Mouse (Mus musculus) lung, embryonic 14.5 days (tissue): ENCODE measurements around the gene Slc52a3. TPM values are rescaled to one million over a fixed set of nuclear protein-coding genes. Genes with fewer than 3 reads are reported as not detected.
A peak's percentile ranks its signal among the peaks of the same experiment; 100 is the strongest.

Source experiments
- ATAC-seq: fragments of 200-750 bp; cut with Nextera tagmentation; 2 replicates; pipeline ENCODE4 v1.8.0; 2017; ENCODE audit warnings: mild to moderate bottlenecking, moderate TSS enrichment, moderate library complexity; ENCODE audit not compliant: insufficient read depth
- DNase-seq: peaks from one replicate; pipeline ENCODE4 v3.0.0-alpha.2; 2015
- H3K27ac ChIP-seq: fragments of 300-500 bp; sonication (generic); 2 replicates; pipeline ENCODE4 v1.5.1; 2014; ENCODE audit warnings: low read depth, mild to moderate bottlenecking, moderate library complexity
- H3K27me3 ChIP-seq: fragments of 300-500 bp; sonication (generic); 2 replicates; pipeline ENCODE4 v1.6.1; 2014; ENCODE audit warnings: low read length, control low read depth; ENCODE audit not compliant: insufficient read depth
- H3K36me3 ChIP-seq: fragments of 300-500 bp; sonication (generic); 2 replicates; pipeline ENCODE4 v1.6.1; 2014; ENCODE audit warnings: control low read depth; ENCODE audit not compliant: insufficient read depth
- H3K4me1 ChIP-seq: fragments of 300-500 bp; sonication (generic); 2 replicates; pipeline ENCODE4 v1.6.1; 2014; ENCODE audit warnings: antibody characterized with exemption, control low read depth; ENCODE audit not compliant: insufficient read depth
- H3K4me2 ChIP-seq: fragments of 300-500 bp; sonication (generic); 2 replicates; pipeline ENCODE4 v1.6.1; 2014; ENCODE audit warnings: mild to moderate bottlenecking
- H3K4me3 ChIP-seq: fragments of 300-500 bp; sonication (generic); 2 replicates; pipeline ENCODE4 v1.5.1; 2014; ENCODE audit warnings: low read depth, low read length
- H3K9ac ChIP-seq: fragments of 300-500 bp; sonication (generic); 2 replicates; pipeline ENCODE4 v1.6.1; 2014
- H3K9me3 ChIP-seq: fragments of 300-500 bp; sonication (generic); 2 replicates; pipeline ENCODE4 v1.6.1; 2016; ENCODE audit warnings: low read depth, low read length, control low read depth
- CTCF ChIP-seq: IDR thresholded peaks from 2 replicates; pipeline ENCODE4 v1.5.1; 2016; ENCODE audit warnings: antibody characterized with exemption, low read depth
- WGBS: fragments of 180-500 bp; shearing (Covaris S2); extraction: QIAGEN DNeasy Blood & Tissue Kit; methylation state at CpG from one replicate; pipeline ENCODE4 v1.1.7; 2014; 5-methylcytosine and 5-hydroxymethylcytosine counted together
- polyA plus RNA-seq: library from polyadenylated mRNA; unstranded; fragments of >200 nt; fragmentation: Nextera tagmentation; extraction: Ambion mirVana; gene quantifications from 2 replicates; pipeline ENCODE4 v1.2.1, GENCODE M21; 2014

Gene Slc52a3
- polyA plus RNA-seq, 1 experiment from 2014 or later, result 1.5 TPM

GRCm38 (mm10) chr2:152024883-152025422 lies 28.6 kb downstream of the Slc52a3 start:
- DNase-seq (no peak), ATAC-seq (no peak)
- Histone ChIP-seq H3K36me3 (no peaks in the 10 kb centered on the region), H3K4me3 (no peak overlapping the region), H3K9me3 (no peaks in the 10 kb centered on the region), H3K9ac (no peak overlapping the region), H3K4me2 (no peak overlapping the region), H3K27me3 (peaks cover 12% of the 10 kb centered on the region; the same call in 1 of the 2 replicates), H3K4me1 (no peaks in the 10 kb centered on the region), H3K27ac (no peak overlapping the region)
- no peak for TF ChIP-seq CTCF
- 39% methylated on average over 11 of the region's 11 CpGs for WGBS

- ATAC-seq, result peak; percentile 95
- H3K27ac ChIP-seq, result no peak overlapping the region
- peaks cover 38% of the 10 kb centered on the region for H3K27me3 ChIP-seq
Measured at GRCm38 (mm10) chr2:152029252-152030082, 33.2 kb downstream of the Slc52a3 start.

GRCm38 (mm10) chr2:152030986-152031385 lies 34.7 kb downstream of the Slc52a3 start:
- no peaks in the 10 kb centered on the region; the same call in 1 of the 2 replicates for H3K9me3 ChIP-seq
- no peak for TF ChIP-seq CTCF
- no peaks in the 10 kb centered on the region for H3K4me1 ChIP-seq
- H3K9ac ChIP-seq, result no peak overlapping the region
- DNase-seq (no peak), ATAC-seq (no peak)
- no peak overlapping the region for H3K4me2 ChIP-seq
- no peak overlapping the region for H3K27ac ChIP-seq
- peaks cover 38% of the 10 kb centered on the region for H3K27me3 ChIP-seq
- no peak overlapping the region for H3K4me3 ChIP-seq
- WGBS, result 70% methylated on average over 5 of the region's 5 CpGs
- H3K36me3 ChIP-seq, result no peaks in the 10 kb centered on the region

More at GRCm38 (mm10) chr2:152029252-152030082, 33.2 kb downstream of the Slc52a3 start:
- peak; percentile 97 for TF ChIP-seq CTCF
- Histone ChIP-seq H3K9ac (peak overlapping the region; percentile 49), H3K4me2 (peak overlapping the region; percentile 97), H3K36me3 (no peaks in the 10 kb centered on the region), H3K9me3 (no peaks in the 10 kb centered on the region), H3K4me3 (peak overlapping the region; percentile 59), H3K4me1 (no peaks in the 10 kb centered on the region)
- under 1% methylated on average over 54 of the region's 54 CpGs for WGBS
- peak; percentile 96 for DNase-seq

GRCm38 (mm10) chr2:152040101-152040500 lies 43.8 kb downstream of the Slc52a3 start:
- Histone ChIP-seq H3K9ac (no peak overlapping the region), H3K4me3 (no peak overlapping the region), H3K27ac (no peak overlapping the region), H3K4me1 (no peaks in the 10 kb centered on the region), H3K4me2 (no peak overlapping the region), H3K27me3 (no peaks in the 10 kb centered on the region; the same call in 1 of the 2 replicates), H3K9me3 (no peaks in the 10 kb centered on the region; the same call in 1 of the 2 replicates), H3K36me3 (no peaks in the 10 kb centered on the region)
- no peak for TF ChIP-seq CTCF
- ATAC-seq, result no peak
- DNase-seq, result no peak

GRCm38 (mm10) chr2:152047116-152048002 lies 51.0 kb downstream of the Slc52a3 start:
- Histone ChIP-seq H3K27me3 (peaks cover 54% of the 10 kb centered on the region), H3K36me3 (no peaks in the 10 kb centered on the region), H3K4me2 (peak overlapping the region; percentile 95), H3K4me1 (no peaks in the 10 kb centered on the region), H3K9me3 (no peaks in the 10 kb centered on the region), H3K27ac (no peak overlapping the region), H3K4me3 (0 out of 2 replicates have a peak overlapping the region, but pooled peaks have one; percentile 49), H3K9ac (no peak overlapping the region)
- WGBS, result 2% methylated on average over 25 of the region's 25 CpGs
- no peak for TF ChIP-seq CTCF
- ATAC-seq (peak; percentile 33; the same call in 1 of the 2 replicates), DNase-seq (peak; percentile 13)

GRCm38 (mm10) chr2:152048003-152048980 lies 52.0 kb downstream of the Slc52a3 start:
- WGBS, result under 1% methylated on average over 81 of the region's 82 CpGs

More at GRCm38 (mm10) chr2:152048003-152048980, 52.0 kb downstream of the Slc52a3 start:
- Histone ChIP-seq H3K27ac (no peak overlapping the region), H3K4me3 (peak overlapping the region; percentile 49), H3K9ac (peak overlapping the region; percentile 48), H3K36me3 (no peaks in the 10 kb centered on the region), H3K27me3 (peaks cover 54% of the 10 kb centered on the region), H3K9me3 (no peaks in the 10 kb centered on the region), H3K4me1 (no peaks in the 10 kb centered on the region), H3K4me2 (peak overlapping the region; percentile 95)
- no peak for TF ChIP-seq CTCF
- ATAC-seq (peak; percentile 42; the same call in 1 of the 2 replicates), DNase-seq (peak; percentile 35)
